Mouse (Mus musculus): ENCODE measurements at regions not wholly inside any gene's neighbourhood (a gene's known extent, or its start where the extent isn't known, plus 50 kb on each side); places are given as distances from the start of the nearest gene placed in this dataset.

DNA sequence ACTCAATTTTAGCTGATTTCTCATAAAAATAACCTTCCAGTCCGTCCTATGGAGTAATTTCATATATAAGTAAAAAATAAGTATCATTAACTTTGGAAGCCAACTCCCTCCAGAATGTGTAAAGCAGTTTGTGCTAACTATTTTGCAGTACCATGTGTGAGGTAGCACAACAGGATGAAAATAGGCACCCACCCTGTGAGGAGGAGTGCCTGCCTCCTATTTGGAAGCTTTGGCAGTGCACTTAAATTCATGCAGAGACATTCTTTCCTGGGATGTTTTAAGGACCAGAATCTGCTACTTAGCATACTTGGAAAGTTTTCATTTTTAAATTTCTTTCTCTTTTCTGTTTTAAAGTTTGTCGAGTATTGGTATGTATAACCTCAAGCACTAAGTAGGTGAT is 336.8 kb downstream of the Gm21750 start:
- no peak overlapping the region for H3K4me2 ChIP-seq (replicated peaks)

DNA sequence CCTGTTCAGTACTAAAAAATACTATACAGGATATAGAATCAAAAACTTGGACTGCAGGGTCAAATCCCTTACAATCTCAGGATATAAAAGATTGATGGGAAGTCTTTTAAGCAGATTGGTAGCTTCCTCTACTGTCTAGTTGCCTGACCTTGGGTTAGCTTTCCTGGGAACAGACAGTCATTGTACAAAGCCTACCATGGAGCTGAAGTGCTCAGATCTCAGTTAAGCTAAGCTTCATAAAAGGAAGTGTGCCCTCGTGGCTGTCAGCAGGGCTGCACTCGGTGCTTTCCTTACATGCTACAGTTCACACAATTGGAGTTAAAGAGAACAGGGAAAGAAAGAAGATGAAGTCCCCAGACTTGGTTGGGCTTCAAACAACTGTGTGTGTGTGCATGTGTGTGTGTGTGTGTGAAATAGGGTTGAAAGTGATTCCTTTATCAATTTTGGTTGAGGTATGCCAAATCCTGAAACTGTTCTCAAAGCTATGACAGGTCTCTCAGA is 338.4 kb downstream of the Gm21750 start:
- ATAC-seq (replicated peaks), result no peak
- no peak overlapping the region for H3K4me2 ChIP-seq (replicated peaks)
- no peaks in the 10 kb centered on the region for H3K27me3 ChIP-seq
- WGBS, result 40% methylated on average over 2 of the region's 2 CpGs
- H3K27ac ChIP-seq (replicated peaks), result no peak overlapping the region
- no peaks in the 10 kb centered on the region for H3K36me3 ChIP-seq
- no peaks in the 10 kb centered on the region for H3K4me1 ChIP-seq
- no peaks in the 10 kb centered on the region for H3K9me3 ChIP-seq
- no peak overlapping the region for H3K4me3 ChIP-seq
- H3K9ac ChIP-seq (replicated peaks), result no peak overlapping the region

More for the DNA sequence above, 336.8 kb downstream of the Gm21750 start:
- H3K27me3 ChIP-seq, result no peaks in the 10 kb centered on the region
- no peaks in the 10 kb centered on the region for H3K4me1 ChIP-seq
- H3K4me3 ChIP-seq, result no peak overlapping the region
- H3K27ac ChIP-seq (replicated peaks), result no peak overlapping the region
- H3K9ac ChIP-seq (replicated peaks), result no peak overlapping the region
- no peaks in the 10 kb centered on the region for H3K9me3 ChIP-seq
- ATAC-seq (replicated peaks), result no peak
- WGBS, result 92% methylated on average over 2 of the region's 2 CpGs
- no peaks in the 10 kb centered on the region for H3K36me3 ChIP-seq

DNA sequence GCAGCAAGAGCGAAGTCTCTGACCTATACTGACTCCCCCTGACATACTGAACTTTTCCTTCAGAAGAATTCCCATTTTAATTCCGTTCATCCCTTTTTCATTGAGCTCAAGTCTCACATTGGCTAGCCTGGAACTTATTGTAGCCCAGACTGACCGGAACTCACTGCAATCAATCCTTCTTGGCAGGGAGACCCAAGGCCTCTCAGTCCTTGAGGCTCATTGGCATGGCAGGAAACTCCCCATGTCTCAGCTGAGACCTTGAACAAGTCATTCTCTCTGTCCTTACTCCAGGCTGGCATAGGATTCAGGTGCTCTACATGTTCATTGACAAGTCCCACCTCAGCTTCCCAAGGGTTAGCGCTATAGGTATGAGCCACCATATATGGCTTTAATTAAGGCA is 345.9 kb downstream of the Gm21750 start:
- WGBS, result 93% methylated on average over 4 of the region's 4 CpGs
- Histone ChIP-seq H3K4me2 (replicated peaks) (no peak overlapping the region), H3K36me3 (no peaks in the 10 kb centered on the region), H3K27ac (replicated peaks) (no peak overlapping the region), H3K9ac (replicated peaks) (no peak overlapping the region), H3K27me3 (no peaks in the 10 kb centered on the region), H3K4me1 (no peaks in the 10 kb centered on the region), H3K9me3 (no peaks in the 10 kb centered on the region), H3K4me3 (no peak overlapping the region)
- no peak for ATAC-seq (replicated peaks)

DNA sequence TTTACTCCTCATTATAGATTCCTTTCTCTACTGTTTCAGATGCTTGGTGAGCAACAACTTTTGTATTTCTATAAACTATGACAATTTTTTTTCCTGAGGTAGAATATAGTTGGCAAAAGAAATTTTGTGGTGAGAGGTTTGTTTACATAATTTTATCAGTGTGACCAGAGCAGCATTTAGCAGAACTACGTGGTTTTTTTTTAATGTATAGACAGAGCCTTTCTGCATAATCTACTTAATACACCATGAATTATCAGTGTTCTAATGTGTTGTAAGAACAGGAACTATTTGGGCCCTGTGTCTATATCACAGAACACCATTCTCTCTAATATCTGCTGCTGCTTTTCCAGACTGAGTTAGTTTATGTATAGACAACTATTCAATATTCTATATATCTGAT is 350.5 kb downstream of the Gm21750 start:
- 89% methylated on average over 1 of the region's 1 CpGs for WGBS
- ATAC-seq (replicated peaks), result no peak
- Histone ChIP-seq H3K4me1 (no peaks in the 10 kb centered on the region), H3K4me2 (replicated peaks) (no peak overlapping the region), H3K27ac (replicated peaks) (no peak overlapping the region), H3K36me3 (no peaks in the 10 kb centered on the region), H3K4me3 (no peak overlapping the region), H3K9me3 (no peaks in the 10 kb centered on the region), H3K9ac (replicated peaks) (no peak overlapping the region), H3K27me3 (no peaks in the 10 kb centered on the region)

DNA sequence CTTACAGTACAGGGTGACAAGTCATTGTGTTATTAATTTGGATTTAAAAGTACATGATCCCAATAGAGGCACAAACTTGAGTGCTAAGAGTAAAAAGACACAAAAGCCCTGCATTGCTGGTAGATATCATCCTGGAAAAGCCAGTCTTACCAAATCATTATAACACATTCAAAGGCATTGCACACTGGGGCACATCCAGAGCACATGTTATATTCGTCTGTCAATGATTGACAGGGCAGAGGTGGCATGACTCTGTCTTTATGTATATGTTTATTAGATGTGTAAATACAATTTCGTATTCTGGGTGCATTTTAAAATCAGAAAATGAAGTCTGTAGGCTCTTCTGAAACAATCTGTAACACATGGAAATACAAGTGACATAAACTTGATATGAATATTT is 358.4 kb downstream of the Gm21750 start:
- ATAC-seq (replicated peaks), result no peak
- H3K4me2 ChIP-seq (replicated peaks), result no peak overlapping the region

DNA sequence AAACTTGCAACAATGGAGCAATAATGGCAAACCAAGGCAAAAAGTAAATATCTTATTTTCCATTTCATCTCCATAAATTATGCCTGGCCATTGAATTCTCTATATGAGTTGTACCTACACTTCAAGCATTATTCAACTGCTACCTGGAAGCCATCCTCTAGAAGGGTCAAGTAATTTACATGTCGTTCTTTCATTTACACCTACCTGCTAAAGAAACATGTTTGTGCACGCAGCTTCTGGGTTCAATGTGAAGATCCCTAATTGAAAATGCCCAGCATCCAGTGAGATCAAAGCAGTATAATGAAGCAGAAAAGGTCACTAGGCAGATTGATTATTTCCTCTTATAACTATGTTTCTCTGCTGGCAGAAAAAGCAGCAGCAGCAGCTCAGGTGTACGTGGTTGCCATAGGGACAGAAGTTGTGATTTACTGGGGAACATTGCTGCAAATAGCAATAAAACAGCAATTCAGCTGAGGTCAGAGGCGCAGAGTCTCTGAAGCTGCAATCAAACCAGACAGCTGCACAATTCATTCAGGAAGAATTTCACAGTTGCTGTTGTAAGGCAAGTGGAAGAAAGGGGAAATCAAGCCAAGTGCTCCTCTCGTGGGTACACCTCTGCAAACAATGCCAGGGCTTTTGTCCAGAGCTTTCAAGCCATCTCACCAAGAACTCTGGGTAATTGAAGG is 386.1 kb downstream of the Gm21750 start:
- H3K36me3 ChIP-seq, result no peaks in the 10 kb centered on the region
- no peak overlapping the region for H3K4me2 ChIP-seq (replicated peaks)
- H3K27ac ChIP-seq (replicated peaks), result peak overlapping the region; percentile 35
- no peaks in the 10 kb centered on the region for H3K9me3 ChIP-seq
- no peak overlapping the region for H3K4me3 ChIP-seq
- WGBS, result 45% methylated on average over 5 of the region's 5 CpGs
- no peak overlapping the region for H3K9ac ChIP-seq (replicated peaks)
- peak; percentile 72 for ATAC-seq (replicated peaks)
- H3K27me3 ChIP-seq, result no peaks in the 10 kb centered on the region
- no peaks in the 10 kb centered on the region for H3K4me1 ChIP-seq

More for the DNA sequence above, 358.4 kb downstream of the Gm21750 start:
- Histone ChIP-seq H3K4me1 (no peaks in the 10 kb centered on the region), H3K9ac (replicated peaks) (no peak overlapping the region), H3K27ac (replicated peaks) (no peak overlapping the region), H3K4me3 (no peak overlapping the region), H3K27me3 (no peaks in the 10 kb centered on the region), H3K36me3 (no peaks in the 10 kb centered on the region), H3K9me3 (no peaks in the 10 kb centered on the region)
- WGBS, result 68% methylated on average over 2 of the region's 2 CpGs

DNA sequence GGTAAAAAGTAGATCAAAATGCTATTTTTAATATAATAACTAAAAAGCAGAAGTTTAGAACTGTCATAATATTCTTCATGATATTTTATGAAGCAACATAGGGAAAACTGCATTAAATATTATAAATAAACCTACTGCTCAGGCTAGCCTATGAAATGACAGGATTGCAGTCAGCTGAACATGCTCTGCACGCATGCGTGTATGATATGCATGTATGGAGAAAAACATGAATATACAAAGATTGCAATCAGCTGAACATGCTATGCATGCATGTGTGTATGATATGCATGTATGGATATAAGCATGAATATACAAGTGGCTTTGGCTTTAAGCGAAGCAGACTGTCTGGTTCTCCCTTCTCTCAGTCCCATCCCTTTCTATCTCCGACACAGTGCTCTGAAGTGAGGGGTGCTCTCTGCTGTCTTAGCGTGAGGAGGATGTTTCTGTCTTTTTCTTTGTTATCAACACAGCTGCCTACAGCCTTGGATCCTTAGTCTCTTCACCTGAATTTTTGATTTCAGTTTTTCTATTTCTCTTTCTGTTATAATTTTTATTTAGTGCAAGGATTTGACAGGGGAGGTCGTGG is 386.8 kb downstream of the Gm21750 start:
- peak; percentile 60 for ATAC-seq (replicated peaks)
- whole genome bisulfite sequencing, result 85% methylated on average over 6 of the region's 6 CpGs
- Histone ChIP-seq H3K9me3 (no peaks in the 10 kb centered on the region), H3K27ac (replicated peaks) (peak overlapping the region; percentile 35), H3K4me3 (no peak overlapping the region), H3K4me1 (no peaks in the 10 kb centered on the region), H3K4me2 (replicated peaks) (no peak overlapping the region), H3K9ac (replicated peaks) (no peak overlapping the region), H3K36me3 (no peaks in the 10 kb centered on the region), H3K27me3 (no peaks in the 10 kb centered on the region)

DNA sequence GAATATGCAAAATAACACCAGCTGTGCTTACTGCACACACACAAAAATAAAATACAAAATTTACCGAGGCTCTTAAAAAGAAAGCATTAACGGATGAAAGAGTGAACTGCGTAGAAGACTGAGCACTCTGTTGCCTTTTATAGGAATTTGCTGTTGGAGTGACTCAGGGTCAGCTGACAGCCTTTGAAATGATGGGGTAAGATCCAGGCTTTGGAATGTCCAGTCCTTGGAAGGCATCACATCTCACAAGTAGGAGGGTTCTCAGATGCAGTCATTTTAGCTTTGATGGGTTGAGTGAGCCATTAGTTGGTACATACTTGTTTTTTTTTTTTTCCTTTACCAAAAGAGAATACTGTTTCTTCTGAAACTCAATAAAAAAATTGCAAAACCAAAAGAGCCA is 387.4 kb downstream of the Gm21750 start:
- H3K36me3 ChIP-seq, result no peaks in the 10 kb centered on the region
- H3K27ac ChIP-seq (replicated peaks), result peak overlapping the region; percentile 35; the same call in 1 of the 2 replicates
- H3K27me3 ChIP-seq, result no peaks in the 10 kb centered on the region
- no peaks in the 10 kb centered on the region for H3K9me3 ChIP-seq
- H3K4me3 ChIP-seq, result no peak overlapping the region
- no peaks in the 10 kb centered on the region for H3K4me1 ChIP-seq
- H3K9ac ChIP-seq (replicated peaks), result no peak overlapping the region
- H3K4me2 ChIP-seq (replicated peaks), result no peak overlapping the region
- no peak for ATAC-seq (replicated peaks)
- 72% methylated on average over 3 of the region's 3 CpGs for WGBS

DNA sequence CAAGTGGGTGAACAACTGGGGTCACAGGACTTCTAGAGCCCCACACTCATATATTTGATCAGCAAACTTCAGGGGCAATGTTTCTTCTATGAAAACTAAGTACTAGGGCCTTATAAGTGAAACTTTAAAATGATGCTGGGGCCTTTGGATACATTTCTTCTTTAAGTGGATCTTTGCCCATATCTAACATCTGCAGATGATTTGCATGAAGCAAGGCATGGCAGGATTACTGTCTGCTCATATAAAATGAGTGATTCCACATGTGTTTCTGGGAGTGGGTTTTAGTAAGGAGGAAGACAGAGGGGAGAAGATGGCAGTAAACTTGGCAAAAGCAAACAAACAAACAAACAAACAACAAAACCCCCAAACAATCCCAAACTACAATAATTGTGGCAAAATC is 405.0 kb downstream of the Gm21750 start:
- H3K36me3 ChIP-seq, result no peaks in the 10 kb centered on the region
- no peak overlapping the region for H3K4me2 ChIP-seq (replicated peaks)
- no peaks in the 10 kb centered on the region for H3K27me3 ChIP-seq
- no peak overlapping the region for H3K27ac ChIP-seq (replicated peaks)
- ATAC-seq (replicated peaks), result no peak
- H3K4me3 ChIP-seq, result no peak overlapping the region
- H3K9me3 ChIP-seq, result no peaks in the 10 kb centered on the region
- H3K4me1 ChIP-seq, result no peaks in the 10 kb centered on the region
- no peak overlapping the region for H3K9ac ChIP-seq (replicated peaks)

DNA sequence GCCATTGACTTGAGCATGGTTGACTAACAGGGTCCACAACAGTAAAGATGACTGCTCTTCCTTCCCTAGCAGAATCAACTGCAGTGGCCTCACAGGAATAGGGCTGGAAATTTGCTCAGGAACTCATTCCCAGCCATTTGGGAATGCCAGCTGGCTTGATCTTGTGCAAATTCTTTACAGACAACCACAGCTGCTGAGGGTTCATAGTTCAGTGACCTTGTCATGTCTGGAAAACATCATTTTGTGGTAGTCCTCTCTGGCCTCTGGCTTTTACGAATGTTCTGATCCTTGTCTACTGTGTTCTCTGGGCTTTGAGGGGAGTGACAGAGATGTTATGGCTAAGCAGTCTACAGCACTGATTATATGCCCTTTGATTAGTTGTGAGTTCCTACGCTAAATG is 432.0 kb downstream of the Gm21750 start:
- no peaks in the 10 kb centered on the region for H3K4me1 ChIP-seq

DNA sequence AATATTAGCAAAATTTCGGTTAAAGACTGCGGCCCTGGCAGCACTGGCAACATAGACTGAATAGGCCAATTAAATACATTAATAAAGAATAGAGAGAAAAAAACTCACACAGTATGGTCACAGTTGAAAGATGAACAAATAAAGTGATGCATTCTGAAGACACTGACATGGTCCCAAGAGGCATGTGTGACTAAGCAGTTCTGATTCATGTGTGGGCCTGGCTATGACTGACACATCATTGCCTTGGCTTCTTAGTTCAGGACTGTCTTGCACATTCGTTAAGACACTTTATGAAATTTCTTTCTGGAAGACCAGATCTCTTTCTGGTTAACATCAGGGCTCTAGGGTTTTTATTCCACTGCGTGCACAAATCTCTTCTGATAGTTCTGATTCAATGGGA is 438.7 kb downstream of the Gm21750 start:
- Histone ChIP-seq H3K27ac (replicated peaks) (no peak overlapping the region), H3K27me3 (no peaks in the 10 kb centered on the region), H3K9me3 (no peaks in the 10 kb centered on the region), H3K9ac (replicated peaks) (no peak overlapping the region), H3K4me2 (replicated peaks) (no peak overlapping the region), H3K36me3 (no peaks in the 10 kb centered on the region), H3K4me1 (no peaks in the 10 kb centered on the region), H3K4me3 (no peak overlapping the region)
- 91% methylated on average over 4 of the region's 4 CpGs for WGBS
- ATAC-seq (replicated peaks), result no peak

More for the DNA sequence above, 432.0 kb downstream of the Gm21750 start:
- H3K4me3 ChIP-seq, result no peak overlapping the region
- WGBS, result 94% methylated on average over 2 of the region's 2 CpGs
- no peaks in the 10 kb centered on the region for H3K36me3 ChIP-seq
- H3K9me3 ChIP-seq, result no peaks in the 10 kb centered on the region
- no peak overlapping the region for H3K4me2 ChIP-seq (replicated peaks)
- ATAC-seq (replicated peaks), result no peak
- H3K9ac ChIP-seq (replicated peaks), result no peak overlapping the region
- H3K27me3 ChIP-seq, result no peaks in the 10 kb centered on the region
- H3K27ac ChIP-seq (replicated peaks), result no peak overlapping the region

DNA sequence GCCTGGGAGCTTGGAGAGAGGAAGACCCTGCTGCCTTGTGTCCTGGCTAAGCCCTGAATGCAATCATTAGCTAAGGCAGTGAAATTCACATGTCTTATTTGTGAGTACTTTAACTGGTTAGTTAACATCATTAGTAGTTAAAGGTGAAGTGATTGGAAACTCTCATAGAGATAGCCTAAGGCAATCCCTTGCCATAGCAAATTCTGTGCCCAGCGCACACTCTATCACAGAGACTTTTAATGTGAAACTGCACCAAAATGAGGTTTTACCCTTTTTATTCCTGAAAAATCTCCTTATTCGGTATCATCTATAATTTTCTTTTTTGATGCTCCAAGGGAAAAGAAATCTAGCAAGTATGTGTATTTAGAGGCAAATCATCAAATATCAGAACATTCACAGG is 451.6 kb downstream of the Gm21750 start:
- Histone ChIP-seq H3K4me3 (no peak overlapping the region), H3K36me3 (no peaks in the 10 kb centered on the region), H3K4me2 (replicated peaks) (no peak overlapping the region), H3K27me3 (no peaks in the 10 kb centered on the region), H3K4me1 (peaks cover 10% of the 10 kb centered on the region), H3K9me3 (no peaks in the 10 kb centered on the region), H3K9ac (replicated peaks) (no peak overlapping the region), H3K27ac (replicated peaks) (peak overlapping the region; percentile 75)
- ATAC-seq (replicated peaks), result no peak
- WGBS, result 89% methylated on average over 2 of the region's 2 CpGs

DNA sequence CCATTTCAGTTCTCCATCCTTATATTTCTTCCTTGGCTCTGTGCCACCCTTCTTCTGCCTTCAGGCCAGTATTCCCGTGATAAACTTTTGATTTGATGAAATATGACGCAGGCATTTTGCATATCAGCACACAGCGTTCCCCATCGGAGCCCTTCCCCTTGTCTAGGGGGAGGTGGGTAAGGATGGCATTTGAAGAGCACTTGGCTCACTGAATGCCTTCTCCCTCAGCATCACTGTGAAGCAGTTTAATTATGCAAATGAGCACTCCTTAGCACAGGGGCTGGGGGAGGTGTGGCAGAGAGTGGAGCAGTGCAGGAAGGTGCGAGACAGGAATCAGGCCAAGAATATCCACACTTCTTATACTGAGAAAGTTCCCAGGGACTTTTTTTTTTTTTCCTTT is 452.1 kb downstream of the Gm21750 start:
- peak; percentile 99 for ATAC-seq (replicated peaks)
- Histone ChIP-seq H3K9me3 (no peaks in the 10 kb centered on the region), H3K4me3 (no peak overlapping the region), H3K4me2 (replicated peaks) (peak overlapping the region; percentile 25), H3K27ac (replicated peaks) (peak overlapping the region; percentile 75), H3K27me3 (no peaks in the 10 kb centered on the region), H3K4me1 (peaks cover 10% of the 10 kb centered on the region), H3K36me3 (no peaks in the 10 kb centered on the region), H3K9ac (replicated peaks) (no peak overlapping the region)
- 18% methylated on average over 5 of the region's 5 CpGs for WGBS

Measured in forebrain, embryonic 15.5 days (tissue).